Mouse (Mus musculus) cortical plate, adult 2 months (tissue): Measurements from ENCODE around the gene Gm21969.

Source experiments
- CTCF ChIP-seq: fragments of 200-500 bp; IDR thresholded peaks from 2 replicates; pipeline ENCODE4 v1.5.1; 2011; ENCODE audit warnings: mild to moderate bottlenecking, control low read depth, low read length; ENCODE audit not compliant: insufficient read depth; ENCODE audit errors: extremely low read depth
- POLR2A ChIP-seq: fragments of 200-500 bp; IDR thresholded peaks from 2 replicates; pipeline ENCODE4 v1.6.1; 2011; ENCODE audit warnings: mild to moderate bottlenecking, low read length, control low read depth; ENCODE audit not compliant: insufficient read depth; ENCODE audit errors: extremely low read depth

DNA sequence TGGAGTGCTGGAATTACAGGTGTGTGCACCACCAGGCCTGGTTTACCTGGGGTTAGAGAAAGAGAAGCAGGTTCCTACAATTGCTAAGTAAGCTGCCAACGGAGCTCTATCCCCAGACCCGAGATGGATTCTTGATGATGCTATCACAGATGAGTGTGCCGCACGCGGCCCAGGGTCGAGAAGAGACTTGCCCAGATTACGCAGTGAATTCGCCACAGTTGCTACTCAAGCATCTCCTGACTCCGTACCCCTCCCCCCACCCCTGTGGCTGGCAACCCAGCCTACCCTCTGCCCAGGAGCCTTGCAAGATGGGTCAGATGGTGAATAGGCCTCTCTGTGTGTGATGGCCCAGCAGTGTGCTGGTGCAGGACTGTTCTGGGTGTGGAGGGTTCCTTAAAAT lies 6.3 kb upstream of the Gm21969 start:
- TF ChIP-seq CTCF (no peak), POLR2A (no peak)
